Mouse (Mus musculus) E14TG2a.4 (cell line): ENCODE measurements around the gene Tmem184b.
A peak's percentile ranks its signal among the peaks of the same experiment; 100 is the strongest.

Experiments used
- H3K27me3 ChIP-seq: 2 replicates; pipeline ENCODE4 v1.6.1; 2014; ENCODE audit warnings: low read length, control low read depth; ENCODE audit not compliant: insufficient read depth
- H3K36me3 ChIP-seq: 2 replicates; pipeline ENCODE4 v1.6.1; 2014; ENCODE audit warnings: low read length, control low read depth; ENCODE audit not compliant: insufficient read depth
- H3K4me1 ChIP-seq: replicated peaks from 2 replicates; pipeline ENCODE4 v1.6.1; 2014; ENCODE audit warnings: low read depth, low read length, control low read depth
- H3K4me3 ChIP-seq: replicated peaks from 2 replicates; pipeline ENCODE4 v1.5.1; 2014; ENCODE audit warnings: mild to moderate bottlenecking, low read length
- H3K9me3 ChIP-seq: 2 replicates; pipeline ENCODE4 v1.6.1; 2014; ENCODE audit warnings: low read length, control low read depth
- CTCF ChIP-seq: conservative IDR thresholded peaks from 2 replicates; pipeline ENCODE4 v1.5.1; 2014; ENCODE audit warnings: low read length
- NANOG ChIP-seq: IDR thresholded peaks from 2 replicates; pipeline ENCODE4 v1.6.1; 2014; ENCODE audit warnings: borderline replicate concordance, low read length, mixed read lengths
- POU5F1 ChIP-seq: IDR thresholded peaks from 2 replicates; pipeline ENCODE4 v1.6.1; 2014; ENCODE audit warnings: low read length, borderline replicate concordance

The Tmem184b gene

DNA sequence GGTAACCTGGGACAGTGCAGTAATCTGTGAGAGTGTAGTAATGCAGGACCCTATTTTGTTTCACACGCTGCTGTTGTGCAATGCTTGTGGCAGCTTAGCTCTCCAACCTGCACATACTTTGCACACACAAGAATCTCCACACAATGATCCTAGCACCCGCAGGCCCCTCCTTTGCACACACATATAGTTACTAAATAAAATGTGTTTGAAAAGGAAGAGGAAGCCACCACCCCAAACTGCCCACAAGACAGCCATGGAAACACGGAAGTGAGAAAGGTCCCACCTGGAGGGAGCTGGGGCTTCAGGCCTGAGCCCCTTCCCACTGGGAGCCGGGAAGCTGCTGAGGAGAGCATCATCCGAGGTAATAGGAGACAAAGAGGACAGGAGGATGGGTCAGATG is 64.4 kb downstream of the Tmem184b start:
- no peak for TF ChIP-seq NANOG
- TF ChIP-seq CTCF = no peak
- TF ChIP-seq POU5F1 = no peak
- Histone ChIP-seq H3K4me3 (no peak overlapping the region), H3K36me3 (no peaks in the 10 kb centered on the region), H3K9me3 (peaks cover 4% of the 10 kb centered on the region; the same call in 1 of the 2 replicates), H3K27me3 (no peaks in the 10 kb centered on the region), H3K4me1 (peaks cover 41% of the 10 kb centered on the region)

- H3K4me3 ChIP-seq = no peak overlapping the region; the same call in 1 of the 2 replicates
- H3K9me3 ChIP-seq = no peaks in the 10 kb centered on the region
- H3K27me3 ChIP-seq = no peaks in the 10 kb centered on the region
- H3K36me3 ChIP-seq = no peaks in the 10 kb centered on the region
- peaks cover 62% of the 10 kb centered on the region for H3K4me1 ChIP-seq
- TF ChIP-seq POU5F1 (no peak), CTCF (no peak), NANOG (no peak)
Observed at GRCm38 (mm10) chr15:79335061-79335655, 68.2 kb downstream of the Tmem184b start.

DNA sequence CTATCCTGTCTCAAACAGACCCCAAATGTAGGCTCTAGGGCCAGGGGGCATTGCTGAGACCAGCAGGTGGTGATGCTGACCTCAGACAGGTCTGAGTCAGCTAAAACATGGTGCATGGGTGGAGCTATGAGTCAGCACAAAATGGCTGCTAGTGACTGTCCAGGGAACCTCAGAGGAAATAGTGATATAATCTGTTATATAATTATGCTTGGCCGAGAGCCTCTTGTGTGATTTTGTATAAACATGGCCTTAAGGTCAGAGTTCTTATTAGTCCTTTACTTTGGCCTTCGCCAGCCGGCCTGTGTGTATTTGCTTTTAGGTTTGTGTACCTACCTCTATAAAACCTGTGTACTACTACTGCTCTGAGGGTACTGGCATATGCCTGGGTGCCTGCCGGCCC is 70.0 kb downstream of the Tmem184b start:
- TF ChIP-seq NANOG = no peak
- no peak for TF ChIP-seq CTCF
- TF ChIP-seq POU5F1 = no peak
- Histone ChIP-seq H3K27me3 (no peaks in the 10 kb centered on the region), H3K9me3 (no peaks in the 10 kb centered on the region), H3K36me3 (no peaks in the 10 kb centered on the region), H3K4me3 (0 out of 2 replicates have a peak overlapping the region, but pooled peaks have one; percentile 3), H3K4me1 (peaks cover 66% of the 10 kb centered on the region)

- Histone ChIP-seq H3K27me3 (no peaks in the 10 kb centered on the region), H3K4me1 (peaks cover 80% of the 10 kb centered on the region), H3K9me3 (no peaks in the 10 kb centered on the region), H3K36me3 (peaks cover 3% of the 10 kb centered on the region), H3K4me3 (no peak overlapping the region)
- TF ChIP-seq NANOG (no peak), CTCF (no peak), POU5F1 (no peak)
Observed at GRCm38 (mm10) chr15:79330521-79330920, 72.8 kb downstream of the Tmem184b start.

DNA sequence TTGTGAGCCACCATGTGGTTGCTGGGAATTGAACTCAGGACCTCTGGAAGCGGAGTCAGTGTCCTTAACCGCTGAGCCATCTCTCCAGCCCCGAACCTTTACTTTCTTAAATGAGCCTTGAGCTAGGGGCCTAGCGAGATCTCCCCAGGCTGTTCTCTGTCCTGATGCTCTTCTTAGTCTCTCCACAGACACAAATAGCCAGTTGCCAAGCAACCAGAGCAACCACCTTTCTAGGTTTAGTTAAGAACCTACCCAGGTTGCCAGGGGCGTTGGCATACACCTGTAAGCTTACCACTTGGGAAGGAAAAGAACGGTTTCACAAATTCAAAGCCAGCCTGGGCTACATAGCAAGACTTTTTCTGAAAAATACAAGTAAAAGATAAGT is 73.4 kb downstream of the Tmem184b start:
- H3K4me3 ChIP-seq = no peak overlapping the region
- H3K9me3 ChIP-seq = no peaks in the 10 kb centered on the region
- H3K36me3 ChIP-seq = peaks cover 4% of the 10 kb centered on the region
- no peaks in the 10 kb centered on the region for H3K27me3 ChIP-seq
- peaks cover 80% of the 10 kb centered on the region for H3K4me1 ChIP-seq
- TF ChIP-seq CTCF = no peak
- no peak for TF ChIP-seq NANOG
- no peak for TF ChIP-seq POU5F1

- no peaks in the 10 kb centered on the region for H3K27me3 ChIP-seq
- TF ChIP-seq POU5F1 (no peak), NANOG (no peak), CTCF (no peak)
- H3K36me3 ChIP-seq = peaks cover 9% of the 10 kb centered on the region
- H3K9me3 ChIP-seq = no peaks in the 10 kb centered on the region
- H3K4me1 ChIP-seq = peaks cover 80% of the 10 kb centered on the region
- H3K4me3 ChIP-seq = no peak overlapping the region
Observed at GRCm38 (mm10) chr15:79329346-79329978, 73.9 kb downstream of the Tmem184b start.

GRCm38 (mm10) chr15:79328939-79329275 is 74.5 kb downstream of the Tmem184b start:
- peaks cover 14% of the 10 kb centered on the region for H3K36me3 ChIP-seq

GRCm38 (mm10) chr15:79328058-79328938 is 75.1 kb downstream of the Tmem184b start, which contains the start of gene Pla2g6:
Gene Pla2g6 (minus strand): TSS chr15:79328390.
- peak within 1 kb of the TSS; percentile 88 for H3K4me3 ChIP-seq
- H3K27me3 ChIP-seq = no peaks in the 10 kb centered on the region
- H3K9me3 ChIP-seq = no peaks in the 10 kb centered on the region
- peaks cover 80% of the 10 kb centered on the region for H3K4me1 ChIP-seq
- TF ChIP-seq CTCF = no peak
- TF ChIP-seq NANOG = no peak
- TF ChIP-seq POU5F1 = no peak
- peaks cover 20% of the 10 kb centered on the region for H3K36me3 ChIP-seq

More at GRCm38 (mm10) chr15:79328939-79329275, 74.5 kb downstream of the Tmem184b start:
- no peak for TF ChIP-seq NANOG
- TF ChIP-seq CTCF = no peak
- TF ChIP-seq POU5F1 = no peak
- H3K27me3 ChIP-seq = no peaks in the 10 kb centered on the region
- H3K4me1 ChIP-seq = peaks cover 80% of the 10 kb centered on the region
- peak overlapping the region; percentile 68 for H3K4me3 ChIP-seq
- no peaks in the 10 kb centered on the region for H3K9me3 ChIP-seq
